Mouse (Mus musculus): ENCODE measurements around the gene Snx11. TPM values are rescaled to one million over a fixed set of nuclear protein-coding genes. Genes with fewer than 3 reads are reported as not detected.

Gene Snx11
- polyA plus RNA-seq (2016; fragmentation: Nextera tagmentation; extraction: Ambion mirVana), result 27.6 and 33.0 TPM in 2 replicates

GRCm38 (mm10) chr11:96776968-96777962 is at the start of gene Snx11:
Gene Snx11, minus strand, starts transcription at chr11:96777559.
- Histone ChIP-seq H3K27me3 (ENCODE audit: low read depth, poor library complexity, severe bottlenecking) (no peaks in the 10 kb centered on the region), H3K27ac (replicated peaks) (peak within 1 kb of the TSS; percentile 82), H3K36me3 (peaks cover 18% of the 10 kb centered on the region), H3K4me1 (peaks cover 25% of the 10 kb centered on the region), H3K4me3 (peak within 1 kb of the TSS; percentile 72), H3K9me3 (replicated peaks) (no peaks in the 10 kb centered on the region)
- peak; percentile 100 for DNase-seq (ENCODE audit: low spot score)
- WGBS, result 2% methylated on average over 59 of the region's 59 CpGs

GRCm38 (mm10) chr11:96826481-96826880 is 49.1 kb upstream of the Snx11 start:
- no peaks in the 10 kb centered on the region for H3K9me3 ChIP-seq (replicated peaks)
- 89% methylated on average over 2 of the region's 2 CpGs for WGBS
- H3K4me3 ChIP-seq, result peak overlapping the region; percentile 92; the same call in 1 of the 2 replicates
- H3K36me3 ChIP-seq, result peaks cover 51% of the 10 kb centered on the region
- no peaks in the 10 kb centered on the region for H3K27me3 ChIP-seq (ENCODE audit: low read depth, poor library complexity, severe bottlenecking)
- no peak for DNase-seq (ENCODE audit: low spot score)
- no peak overlapping the region for H3K27ac ChIP-seq (replicated peaks)
- H3K4me1 ChIP-seq, result peaks cover 81% of the 10 kb centered on the region

- H3K9me3 ChIP-seq (replicated peaks), result no peaks in the 10 kb centered on the region
- H3K36me3 ChIP-seq, result peaks cover 67% of the 10 kb centered on the region
- no peak for DNase-seq (ENCODE audit: low spot score)
- H3K27me3 ChIP-seq (ENCODE audit: low read depth, poor library complexity, severe bottlenecking), result no peaks in the 10 kb centered on the region
- H3K4me1 ChIP-seq, result peaks cover 72% of the 10 kb centered on the region
- 50% methylated on average over 7 of the region's 7 CpGs for WGBS
- peak overlapping the region; percentile 89 for H3K27ac ChIP-seq (replicated peaks)
- H3K4me3 ChIP-seq, result peak overlapping the region; percentile 65
Observed at GRCm38 (mm10) chr11:96824783-96825495, 47.6 kb upstream of the Snx11 start.

GRCm38 (mm10) chr11:96823880-96824782 is 46.8 kb upstream of the Snx11 start:
- Histone ChIP-seq H3K27me3 (ENCODE audit: low read depth, poor library complexity, severe bottlenecking) (no peaks in the 10 kb centered on the region), H3K36me3 (peaks cover 75% of the 10 kb centered on the region), H3K4me1 (peaks cover 70% of the 10 kb centered on the region), H3K4me3 (peak overlapping the region; percentile 65), H3K9me3 (replicated peaks) (no peaks in the 10 kb centered on the region), H3K27ac (replicated peaks) (peak overlapping the region; percentile 89)
- WGBS, result 1% methylated on average over 24 of the region's 26 CpGs
- DNase-seq (ENCODE audit: low spot score), result peak; percentile 94

GRCm38 (mm10) chr11:96823471-96823837 is 46.1 kb upstream of the Snx11 start:
- Histone ChIP-seq H3K27me3 (ENCODE audit: low read depth, poor library complexity, severe bottlenecking) (no peaks in the 10 kb centered on the region), H3K4me3 (peak overlapping the region; percentile 65), H3K9me3 (replicated peaks) (no peaks in the 10 kb centered on the region), H3K36me3 (peaks cover 82% of the 10 kb centered on the region), H3K27ac (replicated peaks) (peak overlapping the region; percentile 89), H3K4me1 (peaks cover 64% of the 10 kb centered on the region)
- 4% methylated on average over 13 of the region's 13 CpGs for WGBS
- no peak for DNase-seq (ENCODE audit: low spot score)

GRCm38 (mm10) chr11:96822675-96823470 is 45.5 kb upstream of the Snx11 start:
- peaks cover 84% of the 10 kb centered on the region for H3K36me3 ChIP-seq
- no peaks in the 10 kb centered on the region for H3K27me3 ChIP-seq (ENCODE audit: low read depth, poor library complexity, severe bottlenecking)
- H3K4me3 ChIP-seq, result peak overlapping the region; percentile 65
- DNase-seq (ENCODE audit: low spot score), result no peak
- 30% methylated on average over 4 of the region's 4 CpGs for WGBS
- peak overlapping the region; percentile 89 for H3K27ac ChIP-seq (replicated peaks)
- no peaks in the 10 kb centered on the region for H3K9me3 ChIP-seq (replicated peaks)
- H3K4me1 ChIP-seq, result peaks cover 61% of the 10 kb centered on the region

- Histone ChIP-seq H3K27ac (replicated peaks) (no peak overlapping the region), H3K4me1 (peaks cover 59% of the 10 kb centered on the region), H3K4me3 (no peak overlapping the region), H3K27me3 (ENCODE audit: low read depth, poor library complexity, severe bottlenecking) (no peaks in the 10 kb centered on the region), H3K36me3 (peaks cover 84% of the 10 kb centered on the region), H3K9me3 (replicated peaks) (no peaks in the 10 kb centered on the region)
- 94% methylated on average over 10 of the region's 10 CpGs for WGBS
- DNase-seq (ENCODE audit: low spot score), result no peak
Observed at GRCm38 (mm10) chr11:96821956-96822355, 44.6 kb upstream of the Snx11 start.

GRCm38 (mm10) chr11:96818128-96818710 is 40.9 kb upstream of the Snx11 start:
- peaks cover 21% of the 10 kb centered on the region for H3K4me1 ChIP-seq
- H3K27ac ChIP-seq (replicated peaks), result 0 out of 2 replicates have a peak overlapping the region, but pooled peaks have one; percentile 42
- H3K4me3 ChIP-seq, result no peak overlapping the region
- no peaks in the 10 kb centered on the region for H3K27me3 ChIP-seq (ENCODE audit: low read depth, poor library complexity, severe bottlenecking)
- no peaks in the 10 kb centered on the region for H3K9me3 ChIP-seq (replicated peaks)
- peaks cover 94% of the 10 kb centered on the region for H3K36me3 ChIP-seq
- WGBS, result 85% methylated on average over 8 of the region's 8 CpGs
- no peak for DNase-seq (ENCODE audit: low spot score)

- Histone ChIP-seq H3K27me3 (ENCODE audit: low read depth, poor library complexity, severe bottlenecking) (no peaks in the 10 kb centered on the region), H3K4me1 (peaks cover 10% of the 10 kb centered on the region), H3K9me3 (replicated peaks) (no peaks in the 10 kb centered on the region), H3K4me3 (no peak overlapping the region), H3K36me3 (peaks cover 95% of the 10 kb centered on the region), H3K27ac (replicated peaks) (no peak overlapping the region)
- no peak for DNase-seq (ENCODE audit: low spot score)
- 72% methylated on average over 5 of the region's 5 CpGs for WGBS
Observed at GRCm38 (mm10) chr11:96816979-96817378, 39.6 kb upstream of the Snx11 start.

GRCm38 (mm10) chr11:96816494-96816893 is 39.1 kb upstream of the Snx11 start:
- Histone ChIP-seq H3K36me3 (peaks cover 95% of the 10 kb centered on the region), H3K4me3 (no peak overlapping the region), H3K27ac (replicated peaks) (no peak overlapping the region), H3K9me3 (replicated peaks) (no peaks in the 10 kb centered on the region), H3K27me3 (ENCODE audit: low read depth, poor library complexity, severe bottlenecking) (no peaks in the 10 kb centered on the region), H3K4me1 (peaks cover 10% of the 10 kb centered on the region)
- DNase-seq (ENCODE audit: low spot score), result no peak
- WGBS, result 95% methylated on average over 1 of the region's 1 CpGs

- WGBS, result 95% methylated on average over 2 of the region's 2 CpGs
- H3K27ac ChIP-seq (replicated peaks), result no peak overlapping the region
- H3K36me3 ChIP-seq, result peaks cover 95% of the 10 kb centered on the region
- peaks cover 10% of the 10 kb centered on the region for H3K4me1 ChIP-seq
- no peak for DNase-seq (ENCODE audit: low spot score)
- H3K27me3 ChIP-seq (ENCODE audit: low read depth, poor library complexity, severe bottlenecking), result no peaks in the 10 kb centered on the region
- no peak overlapping the region for H3K4me3 ChIP-seq
- no peaks in the 10 kb centered on the region for H3K9me3 ChIP-seq (replicated peaks)
Observed at GRCm38 (mm10) chr11:96815895-96816294, 38.5 kb upstream of the Snx11 start.
